Mouse (Mus musculus): ENCODE measurements at regions not wholly inside any gene's neighbourhood (a gene's known extent, or its start where the extent isn't known, plus 50 kb on each side); places are given as distances from the start of the nearest gene placed in this dataset.

GRCm38 (mm10) chr4:83986951-83987822 lies 461.8 kb downstream of the Ccdc171 start:
- DNase-seq (ENCODE audit: low read depth, low spot score) = no peak

- DNase-seq (ENCODE audit: low read depth, low spot score) = no peak
These were observed 462.5 kb downstream of the Ccdc171 start for GRCm38 (mm10) chr4:83987846-83988245.

GRCm38 (mm10) chr4:83988314-83988713 lies 463.0 kb downstream of the Ccdc171 start:
- DNase-seq (ENCODE audit: low read depth, low spot score) = no peak

- DNase-seq (ENCODE audit: low read depth, low spot score) = no peak
These were observed 465.0 kb downstream of the Ccdc171 start for GRCm38 (mm10) chr4:83990126-83990989.

GRCm38 (mm10) chr4:83991195-83991594 lies 465.9 kb downstream of the Ccdc171 start:
- DNase-seq (ENCODE audit: low read depth, low spot score) = no peak

GRCm38 (mm10) chr4:83997079-83997478 lies 471.7 kb downstream of the Ccdc171 start:
- no peak for DNase-seq (ENCODE audit: low read depth, low spot score)

GRCm38 (mm10) chr4:84001645-84002044 lies 476.3 kb downstream of the Ccdc171 start:
- no peak for DNase-seq (ENCODE audit: low read depth, low spot score)

- no peak for DNase-seq (ENCODE audit: low read depth, low spot score)
These were observed 478.9 kb downstream of the Ccdc171 start for GRCm38 (mm10) chr4:84004055-84004778.

- no peak for DNase-seq (ENCODE audit: low read depth, low spot score)
These were observed 479.5 kb downstream of the Ccdc171 start for GRCm38 (mm10) chr4:84004786-84005382.

- DNase-seq (ENCODE audit: low read depth, low spot score) = no peak
These were observed 486.6 kb downstream of the Ccdc171 start for GRCm38 (mm10) chr4:84011941-84012340.

- no peak for DNase-seq (ENCODE audit: low read depth, low spot score)
These were observed 489.8 kb downstream of the Ccdc171 start for GRCm38 (mm10) chr4:84015139-84015538.

- DNase-seq (ENCODE audit: low read depth, low spot score) = no peak
These were observed 490.3 kb downstream of the Ccdc171 start for GRCm38 (mm10) chr4:84015552-84016169.

GRCm38 (mm10) chr4:84018135-84018534 lies 492.8 kb downstream of the Ccdc171 start:
- DNase-seq (ENCODE audit: low read depth, low spot score) = no peak

GRCm38 (mm10) chr4:84018774-84019173 lies 493.4 kb downstream of the Ccdc171 start:
- no peak for DNase-seq (ENCODE audit: low read depth, low spot score)

- DNase-seq (ENCODE audit: low read depth, low spot score) = no peak
These were observed 494.3 kb downstream of the Ccdc171 start for GRCm38 (mm10) chr4:84019500-84020255.

GRCm38 (mm10) chr4:84020692-84021091 lies 495.3 kb downstream of the Ccdc171 start:
- no peak for DNase-seq (ENCODE audit: low read depth, low spot score)

- no peak for DNase-seq (ENCODE audit: low read depth, low spot score)
These were observed 497.0 kb downstream of the Ccdc171 start for GRCm38 (mm10) chr4:84022323-84022722.

GRCm38 (mm10) chr4:84026144-84026543 lies 500.8 kb downstream of the Ccdc171 start:
- DNase-seq (ENCODE audit: low read depth, low spot score) = no peak

GRCm38 (mm10) chr4:84028120-84028519 lies 502.8 kb downstream of the Ccdc171 start:
- no peak for DNase-seq (ENCODE audit: low read depth, low spot score)

- DNase-seq (ENCODE audit: low read depth, low spot score) = no peak
These were observed 505.6 kb downstream of the Ccdc171 start for GRCm38 (mm10) chr4:84030916-84031315.

Data from WW6 (cell line).